Mouse (Mus musculus) MEL (cell line): Measurements from ENCODE around the gene Qars.

Experiments used
- CTCF ChIP-seq, 3 experiments: IDR thresholded peaks in 2 of 3; conservative IDR thresholded peaks in 1 of 3; 2 replicates each; pipeline ENCODE4 v1.5.1; 2011 to 2012; ENCODE audit warnings: low read length in 3 of 3, low read depth in 2 of 3, mild to moderate bottlenecking in 2 of 3, improper control_type of control experiment in 1 of 3, inconsistent platforms in 1 of 3, mixed read lengths in 1 of 3, moderate library complexity in 1 of 3; ENCODE audit not compliant: control insufficient read depth in 1 of 3, insufficient read depth in 1 of 3, poor library complexity in 1 of 3, severe bottlenecking in 1 of 3
- GABPA ChIP-seq: IDR thresholded peaks from 2 replicates; pipeline ENCODE4 v1.6.1; 2012; ENCODE audit warnings: low read depth, mild to moderate bottlenecking, inconsistent platforms, low read length, improper control_type of control experiment, moderate library complexity
- HCFC1 ChIP-seq: IDR thresholded peaks from 2 replicates; pipeline ENCODE4 v1.6.1; 2012; ENCODE audit warnings: low read depth, mild to moderate bottlenecking, inconsistent platforms, low read length, improper control_type of control experiment, moderate library complexity
- POLR2A ChIP-seq, 2 experiments: IDR thresholded peaks; 2 replicates each; pipeline ENCODE4 v1.6.1; 2011 to 2012; ENCODE audit warnings: low read length in 2 of 2, mild to moderate bottlenecking in 2 of 2, control low read depth in 1 of 2, improper control_type of control experiment in 1 of 2, low read depth in 1 of 2, moderate library complexity in 1 of 2; ENCODE audit not compliant: control insufficient read depth in 1 of 2, insufficient read depth in 1 of 2, poor library complexity in 1 of 2
- TBP ChIP-seq: IDR thresholded peaks from 2 replicates; pipeline ENCODE4 v1.8.0; 2011; ENCODE audit warnings: low read depth, low read length, improper control_type of control experiment

GRCm38 (mm10) chr9:108499231-108499630 is 8.3 kb upstream of the Qars start:
- no peak for TF ChIP-seq CTCF (IDR thresholded peaks at IDR 0.05 in 2 of 3, conservative IDR thresholded peaks at IDR 0.05 in 1 of 3; ENCODE audit: control insufficient read depth in 1 of 3, insufficient read depth in 1 of 3, low read depth in 2 of 3, low read length in 3 of 3, poor library complexity in 1 of 3, severe bottlenecking in 1 of 3)
- no peak for TF ChIP-seq GABPA
- TF ChIP-seq POLR2A (IDR thresholded peaks at IDR 0.05; ENCODE audit: control insufficient read depth in 1 of 2, insufficient read depth in 1 of 2, low read depth in 1 of 2, low read length in 2 of 2, poor library complexity in 1 of 2), result no peak
- no peak for TF ChIP-seq HCFC1
- TF ChIP-seq TBP, result no peak
